Mouse (Mus musculus) ES-E14 (cell line): ENCODE data around the gene Htr6.

Experiments used
- CHD2 ChIP-seq: IDR thresholded peaks from 2 replicates; pipeline ENCODE4 v1.6.1; 2014; ENCODE audit warnings: mild to moderate bottlenecking, low read depth, low read length, inconsistent platforms
- MAFK ChIP-seq: IDR thresholded peaks from 2 replicates; pipeline ENCODE4 v1.6.1; 2014; ENCODE audit warnings: mild to moderate bottlenecking, low read depth, low read length, inconsistent platforms; ENCODE audit not compliant: insufficient read depth
- ZNF384 ChIP-seq: IDR thresholded peaks from 2 replicates; pipeline ENCODE4 v1.6.1; 2012; ENCODE audit warnings: low read depth, low read length, inconsistent platforms

DNA sequence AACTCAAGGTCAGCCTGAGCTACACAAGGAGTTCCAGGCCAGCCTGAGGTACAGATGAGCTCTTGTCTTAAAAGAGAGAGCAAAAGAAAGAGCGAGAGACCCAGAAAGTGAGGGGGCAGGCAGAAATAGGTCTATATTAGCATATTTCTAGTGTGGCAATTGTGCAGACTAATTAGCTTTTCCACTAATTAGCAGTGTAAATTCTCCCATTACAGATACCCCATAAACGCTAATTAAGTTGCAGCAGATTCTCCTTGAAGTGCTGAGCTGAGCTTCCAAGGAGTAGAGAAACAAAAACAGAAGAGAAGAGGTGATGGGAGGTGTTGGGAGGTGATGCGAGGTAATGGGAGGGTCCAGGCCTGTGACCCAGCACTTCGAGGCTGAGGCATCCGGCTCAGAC is 32.8 kb downstream of the Htr6 start:
- TF ChIP-seq MAFK, result no peak
- TF ChIP-seq CHD2, result no peak
- TF ChIP-seq ZNF384, result no peak
